Mouse (Mus musculus) mesoderm, embryonic 11.5 days (tissue): ENCODE measurements around the gene Hao1.

Experiments used
- DNase-seq: peaks from one replicate; pipeline ENCODE4 v3.0.0-alpha.2; 2012; ENCODE audit warnings: low read depth, low spot score

Hao1 gene

GRCm38 (mm10) chr2:134554221-134554727 is at the start of gene Hao1:
Gene Hao1, minus strand, starts transcription at chr2:134554368.
- DNase-seq = no peak

GRCm38 (mm10) chr2:134591081-134591694 is 37.0 kb upstream of the Hao1 start:
- DNase-seq = no peak

- no peak for DNase-seq
These were observed 31.1 kb upstream of the Hao1 start for GRCm38 (mm10) chr2:134585243-134585642.

GRCm38 (mm10) chr2:134559422-134559821 is 5.3 kb upstream of the Hao1 start:
- DNase-seq = no peak

GRCm38 (mm10) chr2:134552358-134552757 is 1.8 kb downstream of the Hao1 start:
- DNase-seq = no peak

GRCm38 (mm10) chr2:134549770-134550169 is 4.4 kb downstream of the Hao1 start:
- DNase-seq = peak; percentile 42

- DNase-seq = no peak
These were observed 9.1 kb downstream of the Hao1 start for GRCm38 (mm10) chr2:134545116-134545515.

GRCm38 (mm10) chr2:134544321-134545065 is 9.7 kb downstream of the Hao1 start:
- DNase-seq = no peak

GRCm38 (mm10) chr2:134543501-134543900 is 10.7 kb downstream of the Hao1 start:
- DNase-seq = no peak

- DNase-seq = no peak
These were observed 13.1 kb downstream of the Hao1 start for GRCm38 (mm10) chr2:134541019-134541418.

- DNase-seq = no peak
These were observed 15.7 kb downstream of the Hao1 start for GRCm38 (mm10) chr2:134538451-134538850.

- DNase-seq = peak; percentile 12
These were observed 25.9 kb downstream of the Hao1 start for GRCm38 (mm10) chr2:134528122-134528810.

GRCm38 (mm10) chr2:134527419-134528114 is 26.6 kb downstream of the Hao1 start:
- DNase-seq = peak; percentile 6

- no peak for DNase-seq
These were observed 36.1 kb downstream of the Hao1 start for GRCm38 (mm10) chr2:134518042-134518441.

GRCm38 (mm10) chr2:134499777-134500176 is 54.4 kb downstream of the Hao1 start:
- no peak for DNase-seq

- no peak for DNase-seq
These were observed 55.7 kb downstream of the Hao1 start for GRCm38 (mm10) chr2:134498450-134498849.

GRCm38 (mm10) chr2:134488671-134489070 is 65.5 kb downstream of the Hao1 start:
- DNase-seq = no peak

- peak; percentile 24 for DNase-seq
These were observed 67.9 kb downstream of the Hao1 start for GRCm38 (mm10) chr2:134486055-134486834.

- DNase-seq = peak; percentile 45
These were observed 71.5 kb downstream of the Hao1 start for GRCm38 (mm10) chr2:134482683-134483082.

- peak; percentile 77 for DNase-seq
These were observed 72.4 kb downstream of the Hao1 start for GRCm38 (mm10) chr2:134481759-134482158.

GRCm38 (mm10) chr2:134481174-134481573 is 73.0 kb downstream of the Hao1 start:
- no peak for DNase-seq
